Mouse (Mus musculus): ENCODE measurements around the gene Exoc6b. TPM values are rescaled to one million over a fixed set of nuclear protein-coding genes. Genes with fewer than 3 reads are reported as not detected.

Exoc6b gene
- polyA plus RNA-seq, 1 experiment from 2014 or later = 63.9 TPM

DNA sequence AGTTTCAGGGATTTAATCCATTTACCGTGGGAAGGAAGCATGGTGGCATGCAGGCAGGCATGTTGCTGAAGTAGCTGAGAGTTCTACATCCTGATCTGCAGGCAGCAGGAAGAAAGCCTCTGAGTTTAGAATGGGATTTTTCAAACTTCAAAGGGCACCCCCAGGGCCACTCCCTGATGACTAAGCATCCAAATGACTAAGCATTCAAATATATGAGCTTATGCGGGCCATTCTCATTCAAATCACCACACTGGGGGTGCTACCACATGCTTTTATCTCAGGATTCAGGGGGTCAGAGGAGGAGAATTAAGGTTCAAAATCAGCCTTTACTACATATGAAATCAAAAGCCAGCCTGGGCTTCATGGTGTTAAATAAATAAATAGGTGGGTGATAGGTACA, 5.7 kb upstream of the Exoc6b start:
- no peak for ATAC-seq (ENCODE audit: low read depth)
- Histone ChIP-seq H3K9ac (replicated peaks; ENCODE audit: low read depth, low read length) (no peak overlapping the region), H3K4me3 (ENCODE audit: low read depth, low read length) (no peak overlapping the region), H3K4me2 (ENCODE audit: low read depth, low read length) (no peak overlapping the region), H3K36me3 (ENCODE audit: control insufficient read depth, insufficient read depth, low read length) (no peaks in the 10 kb centered on the region), H3K9me3 (ENCODE audit: control insufficient read depth, low read length) (no peaks in the 10 kb centered on the region), H3K27me3 (ENCODE audit: control insufficient read depth, insufficient read depth, low read length) (no peaks in the 10 kb centered on the region), H3K4me1 (ENCODE audit: control insufficient read depth, insufficient read depth, low read length) (no peaks in the 10 kb centered on the region), H3K27ac (ENCODE audit: low read depth, low read length) (no peak overlapping the region)
- WGBS = 14% methylated on average over 2 of the region's 2 CpGs

GRCm38 (mm10) chr6:85068322-85069022, 841 bp downstream of the Exoc6b start:
- WGBS = 3% methylated on average over 17 of the region's 17 CpGs
- no peak; the same call in 1 of the 2 replicates for ATAC-seq (ENCODE audit: low read depth)

GRCm38 (mm10) chr6:85057641-85058040, 11.7 kb downstream of the Exoc6b start:
- Histone ChIP-seq H3K9ac (replicated peaks; ENCODE audit: low read depth, low read length) (no peak overlapping the region), H3K9me3 (ENCODE audit: control insufficient read depth, low read length) (no peaks in the 10 kb centered on the region), H3K36me3 (ENCODE audit: control insufficient read depth, insufficient read depth, low read length) (no peaks in the 10 kb centered on the region), H3K4me1 (ENCODE audit: control insufficient read depth, insufficient read depth, low read length) (no peaks in the 10 kb centered on the region), H3K27me3 (ENCODE audit: control insufficient read depth, insufficient read depth, low read length) (no peaks in the 10 kb centered on the region), H3K27ac (ENCODE audit: low read depth, low read length) (no peak overlapping the region), H3K4me2 (ENCODE audit: low read depth, low read length) (no peak overlapping the region), H3K4me3 (ENCODE audit: low read depth, low read length) (no peak overlapping the region)
- 78% methylated on average over 1 of the region's 1 CpGs for WGBS
- ATAC-seq (ENCODE audit: low read depth) = no peak

More at GRCm38 (mm10) chr6:85068322-85069022, 841 bp downstream of the Exoc6b start:
- Histone ChIP-seq H3K4me3 (ENCODE audit: low read depth, low read length) (peak overlapping the region; percentile 98), H3K4me1 (ENCODE audit: control insufficient read depth, insufficient read depth, low read length) (peaks cover 8% of the 10 kb centered on the region; the same call in 1 of the 2 replicates), H3K4me2 (ENCODE audit: low read depth, low read length) (peak overlapping the region; percentile 67), H3K27ac (ENCODE audit: low read depth, low read length) (peak overlapping the region; percentile 89), H3K9me3 (ENCODE audit: control insufficient read depth, low read length) (no peaks in the 10 kb centered on the region), H3K27me3 (ENCODE audit: control insufficient read depth, insufficient read depth, low read length) (no peaks in the 10 kb centered on the region), H3K9ac (replicated peaks; ENCODE audit: low read depth, low read length) (peak overlapping the region; percentile 95), H3K36me3 (ENCODE audit: control insufficient read depth, insufficient read depth, low read length) (no peaks in the 10 kb centered on the region)

- no peaks in the 10 kb centered on the region for H3K27me3 ChIP-seq (ENCODE audit: control insufficient read depth, insufficient read depth, low read length)
- no peak overlapping the region for H3K27ac ChIP-seq (ENCODE audit: low read depth, low read length)
- H3K9me3 ChIP-seq (ENCODE audit: control insufficient read depth, low read length) = no peaks in the 10 kb centered on the region
- no peak overlapping the region for H3K9ac ChIP-seq (replicated peaks; ENCODE audit: low read depth, low read length)
- H3K36me3 ChIP-seq (ENCODE audit: control insufficient read depth, insufficient read depth, low read length) = no peaks in the 10 kb centered on the region
- H3K4me3 ChIP-seq (ENCODE audit: low read depth, low read length) = no peak overlapping the region
- 90% methylated on average over 4 of the region's 4 CpGs for WGBS
- ATAC-seq (ENCODE audit: low read depth) = no peak
- H3K4me2 ChIP-seq (ENCODE audit: low read depth, low read length) = no peak overlapping the region
- no peaks in the 10 kb centered on the region for H3K4me1 ChIP-seq (ENCODE audit: control insufficient read depth, insufficient read depth, low read length)
These were observed 18.2 kb downstream of the Exoc6b start for GRCm38 (mm10) chr6:85051109-85051508.

- Histone ChIP-seq H3K27ac (ENCODE audit: low read depth, low read length) (no peak overlapping the region), H3K27me3 (ENCODE audit: control insufficient read depth, insufficient read depth, low read length) (no peaks in the 10 kb centered on the region), H3K4me3 (ENCODE audit: low read depth, low read length) (no peak overlapping the region), H3K36me3 (ENCODE audit: control insufficient read depth, insufficient read depth, low read length) (no peaks in the 10 kb centered on the region), H3K9me3 (ENCODE audit: control insufficient read depth, low read length) (no peaks in the 10 kb centered on the region), H3K9ac (replicated peaks; ENCODE audit: low read depth, low read length) (no peak overlapping the region), H3K4me2 (ENCODE audit: low read depth, low read length) (no peak overlapping the region), H3K4me1 (ENCODE audit: control insufficient read depth, insufficient read depth, low read length) (no peaks in the 10 kb centered on the region)
- 81% methylated on average over 3 of the region's 3 CpGs for WGBS
- ATAC-seq (ENCODE audit: low read depth) = no peak
These were observed 22.8 kb downstream of the Exoc6b start for GRCm38 (mm10) chr6:85046531-85046930.

DNA sequence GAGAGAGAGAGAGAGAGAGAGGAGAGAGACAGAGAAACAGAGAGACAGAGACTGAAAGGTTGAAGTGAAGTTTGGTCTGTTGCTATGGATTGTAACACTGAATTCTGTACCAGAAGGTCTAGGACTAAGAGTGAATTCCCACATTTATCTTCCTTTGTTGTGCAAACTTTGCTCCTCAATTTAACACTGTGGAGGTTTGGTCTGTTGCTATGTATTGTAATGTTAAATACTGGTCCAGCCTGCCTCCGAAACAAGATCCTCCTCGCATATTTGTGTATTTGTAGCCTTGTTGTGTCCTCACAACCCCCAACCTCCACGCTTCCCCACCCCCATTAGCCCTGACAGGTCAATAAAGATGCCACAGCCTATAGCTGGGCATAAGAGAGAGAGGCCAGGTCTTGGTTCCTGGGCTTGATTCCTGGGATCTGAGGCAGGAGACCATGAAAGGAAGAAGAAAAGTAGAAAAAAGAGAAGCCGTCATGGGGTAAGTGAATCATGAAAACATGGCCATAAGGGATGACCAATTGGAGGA, 24.6 kb downstream of the Exoc6b start:
- H3K36me3 ChIP-seq (ENCODE audit: control insufficient read depth, insufficient read depth, low read length) = no peaks in the 10 kb centered on the region
- no peak overlapping the region for H3K4me3 ChIP-seq (ENCODE audit: low read depth, low read length)
- WGBS = 24% methylated on average over 4 of the region's 4 CpGs
- H3K27ac ChIP-seq (ENCODE audit: low read depth, low read length) = no peak overlapping the region
- H3K9me3 ChIP-seq (ENCODE audit: control insufficient read depth, low read length) = no peaks in the 10 kb centered on the region
- ATAC-seq (ENCODE audit: low read depth) = no peak
- H3K4me1 ChIP-seq (ENCODE audit: control insufficient read depth, insufficient read depth, low read length) = no peaks in the 10 kb centered on the region
- H3K4me2 ChIP-seq (ENCODE audit: low read depth, low read length) = no peak overlapping the region
- H3K9ac ChIP-seq (replicated peaks; ENCODE audit: low read depth, low read length) = no peak overlapping the region
- no peaks in the 10 kb centered on the region for H3K27me3 ChIP-seq (ENCODE audit: control insufficient read depth, insufficient read depth, low read length)

DNA sequence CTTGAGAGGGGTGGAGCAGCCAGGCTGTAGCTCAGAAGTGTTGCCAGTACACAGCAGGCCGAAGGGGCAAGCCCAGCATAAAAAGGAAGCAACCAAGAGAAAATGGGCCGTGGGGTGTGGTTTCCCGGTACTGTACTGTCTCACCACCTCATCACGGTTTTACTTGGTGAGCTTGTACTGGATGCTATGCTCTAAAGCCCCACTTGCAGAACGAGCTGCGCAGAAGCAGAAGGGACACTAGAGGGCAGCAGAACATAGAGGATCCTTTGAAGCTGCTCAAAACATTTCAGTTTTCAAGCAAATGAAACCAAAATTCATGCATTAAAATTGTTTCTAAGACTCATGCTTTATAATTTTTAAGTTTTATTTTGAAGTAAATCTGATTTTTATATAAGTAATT, 31.6 kb downstream of the Exoc6b start:
- no peak for ATAC-seq (ENCODE audit: low read depth)
- WGBS = 9% methylated on average over 6 of the region's 6 CpGs
- H3K9me3 ChIP-seq (ENCODE audit: control insufficient read depth, low read length) = no peaks in the 10 kb centered on the region

GRCm38 (mm10) chr6:85029671-85030070, 39.6 kb downstream of the Exoc6b start:
- Histone ChIP-seq H3K36me3 (ENCODE audit: control insufficient read depth, insufficient read depth, low read length) (no peaks in the 10 kb centered on the region), H3K27me3 (ENCODE audit: control insufficient read depth, insufficient read depth, low read length) (no peaks in the 10 kb centered on the region), H3K4me1 (ENCODE audit: control insufficient read depth, insufficient read depth, low read length) (no peaks in the 10 kb centered on the region), H3K4me2 (ENCODE audit: low read depth, low read length) (no peak overlapping the region), H3K27ac (ENCODE audit: low read depth, low read length) (no peak overlapping the region), H3K9me3 (ENCODE audit: control insufficient read depth, low read length) (no peaks in the 10 kb centered on the region), H3K4me3 (ENCODE audit: low read depth, low read length) (no peak overlapping the region), H3K9ac (replicated peaks; ENCODE audit: low read depth, low read length) (no peak overlapping the region)
- 20% methylated on average over 1 of the region's 1 CpGs for WGBS
- ATAC-seq (ENCODE audit: low read depth) = no peak

More for the DNA sequence above, 31.6 kb downstream of the Exoc6b start:
- Histone ChIP-seq H3K36me3 (ENCODE audit: control insufficient read depth, insufficient read depth, low read length) (no peaks in the 10 kb centered on the region), H3K9ac (replicated peaks; ENCODE audit: low read depth, low read length) (no peak overlapping the region), H3K27me3 (ENCODE audit: control insufficient read depth, insufficient read depth, low read length) (no peaks in the 10 kb centered on the region), H3K4me3 (ENCODE audit: low read depth, low read length) (no peak overlapping the region), H3K4me1 (ENCODE audit: control insufficient read depth, insufficient read depth, low read length) (no peaks in the 10 kb centered on the region), H3K27ac (ENCODE audit: low read depth, low read length) (no peak overlapping the region), H3K4me2 (ENCODE audit: low read depth, low read length) (no peak overlapping the region)

DNA sequence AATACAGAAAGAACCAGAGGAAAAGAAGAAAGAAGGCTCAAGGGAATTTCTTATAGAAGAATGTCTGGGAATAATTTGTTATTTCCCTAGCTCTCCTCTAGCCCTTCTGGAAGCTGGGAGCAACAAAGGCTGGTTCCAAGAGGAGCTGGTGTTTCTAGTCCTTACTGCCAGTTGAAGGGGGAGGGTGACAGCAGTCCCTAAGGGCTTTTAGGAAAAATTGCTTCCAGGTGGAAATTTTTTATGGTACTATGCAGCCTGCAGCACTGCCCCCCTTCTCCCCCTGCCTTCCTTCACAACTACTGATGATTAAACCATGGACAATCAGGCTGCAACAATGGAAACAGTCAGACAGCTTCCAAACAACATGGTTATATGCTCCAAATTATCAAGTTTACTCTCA, 44.9 kb downstream of the Exoc6b start:
- no peak overlapping the region for H3K4me2 ChIP-seq (ENCODE audit: low read depth, low read length)
- no peak overlapping the region for H3K9ac ChIP-seq (replicated peaks; ENCODE audit: low read depth, low read length)
- H3K4me1 ChIP-seq (ENCODE audit: control insufficient read depth, insufficient read depth, low read length) = no peaks in the 10 kb centered on the region
- H3K4me3 ChIP-seq (ENCODE audit: low read depth, low read length) = no peak overlapping the region
- H3K27me3 ChIP-seq (ENCODE audit: control insufficient read depth, insufficient read depth, low read length) = no peaks in the 10 kb centered on the region
- H3K27ac ChIP-seq (ENCODE audit: low read depth, low read length) = no peak overlapping the region
- H3K36me3 ChIP-seq (ENCODE audit: control insufficient read depth, insufficient read depth, low read length) = no peaks in the 10 kb centered on the region
- H3K9me3 ChIP-seq (ENCODE audit: control insufficient read depth, low read length) = no peaks in the 10 kb centered on the region
- ATAC-seq (ENCODE audit: low read depth) = no peak

Measured in neural tube, embryonic 14.5 days (tissue).